Mouse (Mus musculus): ENCODE measurements around the gene Olfr600. TPM values are rescaled to one million over a fixed set of nuclear protein-coding genes. Genes with fewer than 3 reads are reported as not detected.
"Not testable (repeated sequence)": the region's sequence is repeated elsewhere in the genome, so short reads cannot be mapped to it uniquely, and the experiment has no call there.

Gene Olfr600
- not detected in 2 replicates for polyA plus RNA-seq (2016; fragmentation: Nextera tagmentation; extraction: Ambion mirVana)

GRCm38 (mm10) chr7:103349569-103349968, at the start of gene Olfr600:
Gene Olfr600, minus strand, starts transcription at chr7:103349669.
- Histone ChIP-seq H3K4me2 (no peak within 1 kb of the TSS), H3K9me3 (replicated peaks) (no peaks in the 10 kb centered on the region), H3K36me3 (no peaks in the 10 kb centered on the region), H3K9ac (no peak within 1 kb of the TSS), H3K27me3 (replicated peaks) (no peaks in the 10 kb centered on the region), H3K4me3 (no peak within 1 kb of the TSS), H3K4me1 (no peaks in the 10 kb centered on the region), H3K27ac (no peak within 1 kb of the TSS)
- no peak for ATAC-seq

- Histone ChIP-seq H3K9ac (no peak overlapping the region), H3K4me1 (no peaks in the 10 kb centered on the region), H3K4me3 (no peak overlapping the region)
These were observed 49.5 kb upstream of the Olfr600 start for GRCm38 (mm10) chr7:103398981-103399380.

DNA sequence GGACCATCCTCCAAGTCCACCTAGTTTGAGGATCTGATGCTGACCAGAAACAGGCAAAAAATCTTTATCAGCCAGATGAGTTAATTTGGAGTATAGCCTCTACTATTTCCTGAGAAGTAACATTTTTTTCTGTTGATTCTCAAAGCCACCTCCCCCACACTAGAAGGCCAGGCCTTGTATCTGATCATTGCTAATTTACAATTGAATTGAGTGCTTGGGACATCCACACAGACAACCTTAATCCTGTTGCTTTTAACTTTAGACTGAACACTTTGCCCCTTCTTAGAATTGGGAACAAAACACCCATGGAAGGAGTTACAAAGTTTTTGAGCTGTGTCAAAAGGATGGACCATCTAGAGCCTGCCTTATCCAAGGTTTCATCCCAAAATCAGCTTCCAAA, 48.3 kb upstream of the Olfr600 start:
- no peak overlapping the region for H3K4me3 ChIP-seq
- H3K36me3 ChIP-seq: no peaks in the 10 kb centered on the region
- no peaks in the 10 kb centered on the region for H3K4me1 ChIP-seq
- no peak for ATAC-seq
- no peak overlapping the region for H3K4me2 ChIP-seq
- H3K9me3 ChIP-seq (replicated peaks): no peaks in the 10 kb centered on the region
- H3K9ac ChIP-seq: no peak overlapping the region
- no peak overlapping the region for H3K27ac ChIP-seq
- H3K27me3 ChIP-seq (replicated peaks): no peaks in the 10 kb centered on the region

More at GRCm38 (mm10) chr7:103398981-103399380, 49.5 kb upstream of the Olfr600 start:
- 11% methylated on average over 1 of the region's 1 CpGs for WGBS (ENCODE audit: insufficient replicate concordance)
- H3K4me2 ChIP-seq: no peak overlapping the region
- no peak for ATAC-seq
- no peaks in the 10 kb centered on the region for H3K36me3 ChIP-seq
- H3K9me3 ChIP-seq (replicated peaks): no peaks in the 10 kb centered on the region
- no peaks in the 10 kb centered on the region for H3K27me3 ChIP-seq (replicated peaks)
- no peak overlapping the region for H3K27ac ChIP-seq

DNA sequence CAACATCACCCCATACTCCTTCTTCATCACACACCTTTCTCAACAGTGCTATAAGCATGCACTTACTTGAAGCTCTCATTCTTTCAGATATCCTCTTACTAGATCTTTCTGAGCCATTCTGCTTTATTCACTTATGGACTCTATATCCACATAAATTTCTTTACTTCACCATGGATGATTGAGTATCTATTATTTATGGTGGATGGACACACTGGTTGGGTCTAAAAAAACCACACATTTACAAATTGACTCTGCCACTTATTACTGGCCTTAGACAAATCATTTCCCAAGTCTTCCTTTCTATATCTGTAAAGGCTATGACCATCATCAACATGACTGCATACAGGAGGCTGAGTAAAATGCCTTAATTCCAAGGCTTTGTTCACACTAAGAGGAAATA, 36.6 kb upstream of the Olfr600 start, which contains the start of gene Olfr603:
TSS of gene Olfr603 (minus strand) at position 101 of the 400 bp plus-strand sequence.
- Histone ChIP-seq H3K36me3 (no peaks in the 10 kb centered on the region), H3K9ac (no peak within 1 kb of the TSS), H3K9me3 (replicated peaks) (no peaks in the 10 kb centered on the region), H3K27ac (no peak within 1 kb of the TSS), H3K27me3 (replicated peaks) (no peaks in the 10 kb centered on the region), H3K4me3 (no peak within 1 kb of the TSS), H3K4me2 (no peak within 1 kb of the TSS), H3K4me1 (no peaks in the 10 kb centered on the region)
- ATAC-seq: no peak

DNA sequence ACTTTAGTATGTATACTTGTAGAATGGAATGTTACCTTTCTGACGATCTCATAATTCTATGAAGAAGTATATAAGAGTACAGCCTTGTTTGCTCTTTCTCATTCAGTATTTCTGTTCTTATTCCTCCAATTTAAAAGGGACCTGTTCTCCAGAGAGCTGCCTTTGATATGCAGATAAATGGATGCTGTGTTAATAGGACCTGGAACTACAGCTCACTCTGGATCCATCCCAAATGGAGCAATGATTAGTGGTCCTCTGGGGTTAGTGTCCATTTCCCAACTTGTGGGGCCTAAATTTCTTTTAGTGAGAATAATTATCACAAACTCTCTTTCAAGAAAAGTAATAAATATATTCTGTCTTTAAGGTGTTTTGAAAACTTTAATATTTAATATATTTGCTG, 13.1 kb upstream of the Olfr600 start, which contains the start of gene Olfr601:
TSS of gene Olfr601 (minus strand) at position 101 of the 400 bp plus-strand sequence.
- no peak within 1 kb of the TSS for H3K27ac ChIP-seq
- ATAC-seq: no peak

DNA sequence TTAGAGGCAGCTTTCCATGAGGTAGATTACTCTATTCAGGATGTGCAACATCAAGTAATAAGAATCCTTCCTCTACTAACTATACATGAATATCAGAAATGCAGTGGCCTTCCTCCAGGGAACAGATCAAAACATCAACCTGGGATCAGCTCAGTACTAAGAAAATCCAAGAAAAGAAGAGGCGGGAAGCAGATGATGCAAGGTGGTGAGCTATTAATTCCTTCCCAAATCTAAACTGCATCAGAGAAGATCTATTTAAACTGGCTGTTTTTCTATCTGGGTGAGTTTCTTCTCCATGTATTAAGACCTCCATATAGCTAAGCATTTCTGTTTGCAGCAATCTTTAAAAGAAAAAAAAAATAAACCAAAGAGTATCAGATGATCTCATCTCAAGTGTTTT, 13.9 kb downstream of the Olfr600 start, which contains the start of gene Olfr599:
TSS of gene Olfr599 (plus strand) at position 301 of the 400 bp plus-strand sequence.
- WGBS (ENCODE audit: insufficient replicate concordance): 65% methylated on average over 1 of the region's 1 CpGs
- H3K4me2 ChIP-seq: no peak within 1 kb of the TSS
- no peak for ATAC-seq

More for the DNA sequence above, 13.1 kb upstream of the Olfr600 start, which contains the start of gene Olfr601:
- H3K4me1 ChIP-seq: no peaks in the 10 kb centered on the region
- no peaks in the 10 kb centered on the region for H3K27me3 ChIP-seq (replicated peaks)
- no peak within 1 kb of the TSS for H3K9ac ChIP-seq
- H3K9me3 ChIP-seq (replicated peaks): no peaks in the 10 kb centered on the region
- WGBS (ENCODE audit: insufficient replicate concordance): 63% methylated on average over 1 of the region's 1 CpGs
- H3K4me2 ChIP-seq: no peak within 1 kb of the TSS
- H3K4me3 ChIP-seq: no peak within 1 kb of the TSS
- no peaks in the 10 kb centered on the region for H3K36me3 ChIP-seq

GRCm38 (mm10) chr7:103323268-103323667, 26.2 kb downstream of the Olfr600 start, which contains the start of gene Olfr598:
Gene Olfr598, plus strand, starts transcription at chr7:103323568.
- Histone ChIP-seq H3K9ac (no peak within 1 kb of the TSS), H3K27ac (no peak within 1 kb of the TSS), H3K36me3 (no peaks in the 10 kb centered on the region), H3K4me3 (no peak within 1 kb of the TSS), H3K9me3 (replicated peaks) (no peaks in the 10 kb centered on the region), H3K4me2 (no peak within 1 kb of the TSS), H3K4me1 (no peaks in the 10 kb centered on the region), H3K27me3 (replicated peaks) (no peaks in the 10 kb centered on the region)
- no peak for ATAC-seq

More for the DNA sequence above, 13.9 kb downstream of the Olfr600 start, which contains the start of gene Olfr599:
- Histone ChIP-seq H3K9me3 (replicated peaks) (no peaks in the 10 kb centered on the region), H3K27me3 (replicated peaks) (no peaks in the 10 kb centered on the region), H3K4me1 (no peaks in the 10 kb centered on the region), H3K27ac (no peak within 1 kb of the TSS), H3K36me3 (no peaks in the 10 kb centered on the region), H3K9ac (no peak within 1 kb of the TSS), H3K4me3 (no peak within 1 kb of the TSS)

- WGBS (ENCODE audit: insufficient replicate concordance): 72% methylated on average over 2 of the region's 2 CpGs
- not testable (repeated sequence) for ATAC-seq; H3K9ac ChIP-seq; H3K4me3 ChIP-seq; H3K9me3 ChIP-seq (replicated peaks); H3K27ac ChIP-seq; H3K4me1 ChIP-seq; H3K27me3 ChIP-seq (replicated peaks); H3K4me2 ChIP-seq; H3K36me3 ChIP-seq
These were observed 33.5 kb downstream of the Olfr600 start, which contains the start of gene Olfr597 for GRCm38 (mm10) chr7:103316015-103316414. Gene Olfr597, plus strand, starts transcription at chr7:103316315.

- WGBS (ENCODE audit: insufficient replicate concordance): 71% methylated on average over 2 of the region's 2 CpGs
- H3K4me1 ChIP-seq; H3K9ac ChIP-seq; ATAC-seq; H3K27me3 ChIP-seq (replicated peaks); H3K27ac ChIP-seq; H3K9me3 ChIP-seq (replicated peaks); H3K4me3 ChIP-seq; H3K4me2 ChIP-seq; H3K36me3 ChIP-seq: not testable (repeated sequence)
These were observed 44.1 kb downstream of the Olfr600 start, which contains the start of gene Olfr596 for GRCm38 (mm10) chr7:103305348-103305747. Gene Olfr596, plus strand, starts transcription at chr7:103305648.

Other genes with a start within 250 kb of the Olfr600 start
- not detected in 2 replicates for gene Olfr586, start 224.0 kb downstream of the Olfr600 start, polyA plus RNA-seq (2016; fragmentation: Nextera tagmentation; extraction: Ambion mirVana)
- not detected in 2 replicates for gene Olfr588-ps1, start 208.8 kb downstream of the Olfr600 start, polyA plus RNA-seq (2016; fragmentation: Nextera tagmentation; extraction: Ambion mirVana)
- gene Olfr589, start 193.3 kb downstream of the Olfr600 start, polyA plus RNA-seq (2016; fragmentation: Nextera tagmentation; extraction: Ambion mirVana): not detected in 2 replicates
- gene Olfr591, start 171.3 kb downstream of the Olfr600 start, polyA plus RNA-seq (2016; fragmentation: Nextera tagmentation; extraction: Ambion mirVana): not detected in 2 replicates
- not detected in 2 replicates for gene Olfr592, start 164.9 kb downstream of the Olfr600 start, polyA plus RNA-seq (2016; fragmentation: Nextera tagmentation; extraction: Ambion mirVana)
- gene Olfr593, start 137.8 kb downstream of the Olfr600 start, polyA plus RNA-seq (2016; fragmentation: Nextera tagmentation; extraction: Ambion mirVana): not detected in 2 replicates
- gene Olfr594, start 132.7 kb downstream of the Olfr600 start, polyA plus RNA-seq (2016; fragmentation: Nextera tagmentation; extraction: Ambion mirVana): not detected in 2 replicates
- gene Usp17ld, start 97.2 kb downstream of the Olfr600 start, polyA plus RNA-seq (2016; fragmentation: Nextera tagmentation; extraction: Ambion mirVana): not detected in 2 replicates
- gene Olfr596, start 44.0 kb downstream of the Olfr600 start, polyA plus RNA-seq (2016; fragmentation: Nextera tagmentation; extraction: Ambion mirVana): not detected in 2 replicates
- not detected in 2 replicates for gene Olfr597, start 33.4 kb downstream of the Olfr600 start, polyA plus RNA-seq (2016; fragmentation: Nextera tagmentation; extraction: Ambion mirVana)
- not detected in 2 replicates for gene Olfr598, start 26.1 kb downstream of the Olfr600 start, polyA plus RNA-seq (2016; fragmentation: Nextera tagmentation; extraction: Ambion mirVana)
- not detected in 2 replicates for gene Olfr599, start 13.8 kb downstream of the Olfr600 start, polyA plus RNA-seq (2016; fragmentation: Nextera tagmentation; extraction: Ambion mirVana)
- gene Olfr601, start 13.0 kb upstream of the Olfr600 start, polyA plus RNA-seq (2016; fragmentation: Nextera tagmentation; extraction: Ambion mirVana): not detected in 2 replicates
- gene Olfr603, start 36.5 kb upstream of the Olfr600 start, polyA plus RNA-seq (2016; fragmentation: Nextera tagmentation; extraction: Ambion mirVana): not detected in 2 replicates
- gene Usp17lc, start 65.4 kb upstream of the Olfr600 start, polyA plus RNA-seq (2016; fragmentation: Nextera tagmentation; extraction: Ambion mirVana): not detected in 2 replicates
- gene Olfr605, start 95.8 kb upstream of the Olfr600 start, polyA plus RNA-seq (2016; fragmentation: Nextera tagmentation; extraction: Ambion mirVana): not detected in 2 replicates
- not detected in 2 replicates for gene Olfr606, start 99.4 kb upstream of the Olfr600 start, polyA plus RNA-seq (2016; fragmentation: Nextera tagmentation; extraction: Ambion mirVana)
- gene Olfr607, start 114.5 kb upstream of the Olfr600 start, polyA plus RNA-seq (2016; fragmentation: Nextera tagmentation; extraction: Ambion mirVana): not detected in 2 replicates
- not detected in 2 replicates for gene Olfr608, start 120.2 kb upstream of the Olfr600 start, polyA plus RNA-seq (2016; fragmentation: Nextera tagmentation; extraction: Ambion mirVana)
- not detected in 2 replicates for gene Olfr609, start 148.4 kb upstream of the Olfr600 start, polyA plus RNA-seq (2016; fragmentation: Nextera tagmentation; extraction: Ambion mirVana)
- gene Olfr610, start 162.5 kb upstream of the Olfr600 start, polyA plus RNA-seq (2016; fragmentation: Nextera tagmentation; extraction: Ambion mirVana): not detected in 2 replicates
- not detected in 2 replicates for gene Olfr611, start 171.2 kb upstream of the Olfr600 start, polyA plus RNA-seq (2016; fragmentation: Nextera tagmentation; extraction: Ambion mirVana)
- not detected in 2 replicates for gene Olfr612, start 193.0 kb upstream of the Olfr600 start, polyA plus RNA-seq (2016; fragmentation: Nextera tagmentation; extraction: Ambion mirVana)
- not detected in 2 replicates for gene Olfr613, start 198.4 kb upstream of the Olfr600 start, polyA plus RNA-seq (2016; fragmentation: Nextera tagmentation; extraction: Ambion mirVana)
- gene Olfr615, start 206.4 kb upstream of the Olfr600 start, polyA plus RNA-seq (2016; fragmentation: Nextera tagmentation; extraction: Ambion mirVana): not detected in 2 replicates
- gene Olfr616, start 219.5 kb upstream of the Olfr600 start, polyA plus RNA-seq (2016; fragmentation: Nextera tagmentation; extraction: Ambion mirVana): not detected in 2 replicates
- not detected in 2 replicates for gene Olfr617, start 223.4 kb upstream of the Olfr600 start, polyA plus RNA-seq (2016; fragmentation: Nextera tagmentation; extraction: Ambion mirVana)
- not detected in 2 replicates for gene Olfr618, start 240.4 kb upstream of the Olfr600 start, polyA plus RNA-seq (2016; fragmentation: Nextera tagmentation; extraction: Ambion mirVana)